Mouse (Mus musculus): ENCODE data around the gene Kif7. TPM values are rescaled to one million over a fixed set of nuclear protein-coding genes. Genes with fewer than 3 reads are reported as not detected.

The Kif7 gene
- polyA plus RNA-seq, 1 experiment from 2014 or later = 8.5 TPM

DNA sequence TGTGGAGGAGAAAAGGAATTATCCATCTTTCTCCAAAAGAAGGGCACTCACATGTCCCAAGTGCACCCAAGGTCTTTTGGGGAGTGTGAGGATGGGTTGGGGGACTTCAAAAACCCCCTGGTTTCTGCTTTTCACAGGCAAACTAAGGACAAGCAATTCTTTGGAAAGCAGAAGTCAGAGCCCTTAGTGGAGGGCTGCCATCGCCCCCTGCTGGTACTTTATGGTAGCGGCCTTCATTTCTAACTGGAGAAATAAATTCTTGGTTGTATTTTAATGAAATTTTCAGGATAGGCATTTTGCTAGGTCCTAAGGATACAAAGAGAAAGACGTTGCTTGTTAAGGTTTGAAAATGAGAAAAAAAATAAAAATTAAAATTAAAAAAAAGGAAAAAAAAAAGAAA lies 66.5 kb downstream of the Kif7 start:
- no peaks in the 10 kb centered on the region for H3K36me3 ChIP-seq
- no peak overlapping the region for H3K4me3 ChIP-seq
- 0 out of 2 replicates have a peak, but pooled peaks cover 4% of the 10 kb centered on the region for H3K27me3 ChIP-seq (ENCODE audit: low read depth, poor library complexity, severe bottlenecking)
- H3K27ac ChIP-seq = no peak overlapping the region
- H3K4me1 ChIP-seq = no peaks in the 10 kb centered on the region
- no peaks in the 10 kb centered on the region for H3K9me3 ChIP-seq (replicated peaks)
- DNase-seq (ENCODE audit: low spot score) = peak; percentile 62
- WGBS = 11% methylated on average over 3 of the region's 3 CpGs

Other genes starting within 250 kb of the Kif7 start
- 41.1 and 42.3 TPM in 2 replicates for gene Polg, start 249.4 kb downstream of the Kif7 start, polyA plus RNA-seq (2016; fragmentation: Nextera tagmentation; extraction: Ambion mirVana)
- gene Rhcg, start 98.1 kb downstream of the Kif7 start, polyA plus RNA-seq (2016; fragmentation: Nextera tagmentation; extraction: Ambion mirVana) = not detected in 2 replicates
- gene Ticrr, start 55.5 kb downstream of the Kif7 start, polyA plus RNA-seq (2016; fragmentation: Nextera tagmentation; extraction: Ambion mirVana) = 19.7 and 20.3 TPM in 2 replicates
- gene Plin1, start 17.2 kb upstream of the Kif7 start, polyA plus RNA-seq (2016; fragmentation: Nextera tagmentation; extraction: Ambion mirVana) = not detected in 2 replicates
- gene Pex11a, start 27.4 kb upstream of the Kif7 start, polyA plus RNA-seq (2016; fragmentation: Nextera tagmentation; extraction: Ambion mirVana) = 6.6 and 11.3 TPM in 2 replicates
- 0.19 and 0.35 TPM in 2 replicates for gene Wdr93, start 27.4 kb upstream of the Kif7 start, polyA plus RNA-seq (2016; fragmentation: Nextera tagmentation; extraction: Ambion mirVana)
- gene Mesp1, start 78.1 kb upstream of the Kif7 start, polyA plus RNA-seq (2016; fragmentation: Nextera tagmentation; extraction: Ambion mirVana) = not detected in 2 replicates
- 0.21 TPM in 1 of 2 replicates, not detected in the other for gene Mesp2, start 95.0 kb upstream of the Kif7 start, polyA plus RNA-seq (2016; fragmentation: Nextera tagmentation; extraction: Ambion mirVana)
- 8.1 and 9.7 TPM in 2 replicates for gene Anpep, start 145.3 kb upstream of the Kif7 start, polyA plus RNA-seq (2016; fragmentation: Nextera tagmentation; extraction: Ambion mirVana)
- 41.7 and 44.4 TPM in 2 replicates for gene Ap3s2, start 204.9 kb upstream of the Kif7 start, polyA plus RNA-seq (2016; fragmentation: Nextera tagmentation; extraction: Ambion mirVana)
- gene Arpin, start 219.6 kb upstream of the Kif7 start, polyA plus RNA-seq (2016; fragmentation: Nextera tagmentation; extraction: Ambion mirVana) = 14.3 and 16.1 TPM in 2 replicates